Mouse (Mus musculus): ENCODE measurements around the gene Fam71e2. TPM values are rescaled to one million over a fixed set of nuclear protein-coding genes. Genes with fewer than 3 reads are reported as not detected.

Gene Fam71e2
- total and polyA plus RNA-seq, 3 experiments: not detected

DNA sequence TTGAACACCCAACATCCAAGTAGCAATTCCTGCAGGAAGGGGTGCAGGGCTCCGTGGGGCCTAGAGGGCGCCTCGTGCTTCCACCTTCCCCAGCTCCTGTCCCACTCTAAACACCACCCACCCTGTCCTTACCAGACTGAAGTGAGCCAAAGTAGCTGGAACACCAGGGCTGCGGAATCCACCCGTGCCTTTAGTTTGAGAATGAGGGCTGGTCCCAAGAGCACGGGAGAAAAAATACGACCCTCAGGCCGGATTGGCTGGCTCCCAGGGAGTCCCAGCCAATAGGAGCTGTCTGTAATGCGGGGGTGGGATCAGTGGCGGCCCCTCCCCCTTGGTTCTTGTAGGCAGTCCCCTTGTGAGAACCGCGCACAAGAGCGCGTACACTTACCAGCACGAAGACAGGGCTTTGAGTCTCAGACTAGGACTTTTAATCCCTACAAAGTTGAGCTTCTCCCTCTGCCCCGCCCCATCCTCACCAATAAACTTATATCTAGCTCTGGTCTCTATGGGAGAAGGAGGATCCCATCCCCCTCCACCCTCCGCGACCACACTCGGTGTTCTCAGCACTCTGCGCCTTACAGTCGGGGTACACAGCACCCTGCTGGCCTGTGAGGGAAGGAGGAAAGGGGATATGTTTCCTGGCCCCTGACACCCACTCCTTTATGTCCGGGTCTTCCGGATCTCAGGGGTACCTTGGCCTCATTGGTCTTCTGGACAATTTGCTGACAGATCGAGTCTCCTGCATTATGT, 18.1 kb downstream of the Fam71e2 start, which contains the start of gene Cox6b2:
TSS of gene Cox6b2 (minus strand) at position 274 of the 750 bp plus-strand sequence.
- no peak for TF ChIP-seq MAZ (IDR thresholded peaks at IDR 0.05; ENCODE audit: low read depth, low read length)
- TF ChIP-seq MAFK (IDR thresholded peaks at IDR 0.05; ENCODE audit: borderline replicate concordance, low read depth, low read length): no peak
- peak; percentile 78 for TF ChIP-seq MAX (IDR thresholded peaks at IDR 0.05; ENCODE audit: low read length)
- TF ChIP-seq JUND (IDR thresholded peaks at IDR 0.05; ENCODE audit: low read depth, low read length): no peak
- TF ChIP-seq POLR2AphosphoS5 (IDR thresholded peaks at IDR 0.05; ENCODE audit: borderline replicate concordance, low read depth, low read length): no peak
- TF ChIP-seq HCFC1 (IDR thresholded peaks at IDR 0.05; ENCODE audit: low read depth, low read length): peak; percentile 20; the same call in 1 of the 2 replicates
- TF ChIP-seq POLR2AphosphoS2 (IDR thresholded peaks at IDR 0.05; ENCODE audit: low read length): peak; percentile 84; the same call in 1 of the 2 replicates
- TF ChIP-seq TAL1 (IDR thresholded peaks at IDR 0.05; ENCODE audit: low read length): no peak
- TF ChIP-seq SIN3A (IDR thresholded peaks at IDR 0.05; ENCODE audit: low read length): peak; percentile 82
- TF ChIP-seq POLR2A (IDR thresholded peaks at IDR 0.05; ENCODE audit: control insufficient read depth in 1 of 2, insufficient read depth in 1 of 2, low read depth in 1 of 2, low read length in 2 of 2, poor library complexity in 1 of 2): peak; percentile 62 to 92; a peak in 3 of 4 replicates
- TF ChIP-seq ZMIZ1 (IDR thresholded peaks at IDR 0.05; ENCODE audit: low read depth, low read length): peak; percentile 90
- TF ChIP-seq TBP (IDR thresholded peaks at IDR 0.05; ENCODE audit: low read depth, low read length): peak; percentile 80
- TF ChIP-seq USF1 (IDR thresholded peaks at IDR 0.05; ENCODE audit: low read depth, low read length): no peak
- no peak; the same call in 1 of the 2 replicates for TF ChIP-seq KAT2A (conservative IDR thresholded peaks at IDR 0.05; ENCODE audit: low read depth, low read length)
- TF ChIP-seq MXI1 (IDR thresholded peaks at IDR 0.05; ENCODE audit: low read depth, low read length): peak; percentile 41; the same call in 1 of the 2 replicates
- no peak for TF ChIP-seq GABPA (IDR thresholded peaks at IDR 0.05; ENCODE audit: low read depth, low read length)
- no peak for TF ChIP-seq ZC3H11A (IDR thresholded peaks at IDR 0.05; ENCODE audit: low read depth, low read length)
- no peak for TF ChIP-seq ZNF384 (IDR thresholded peaks at IDR 0.05; ENCODE audit: low read depth, low read length)
- TF ChIP-seq USF2 (IDR thresholded peaks at IDR 0.05; ENCODE audit: borderline replicate concordance in 1 of 2, insufficient read depth in 1 of 2, low read depth in 1 of 2, low read length in 2 of 2): no peak
- TF ChIP-seq NELFE (IDR thresholded peaks at IDR 0.05; ENCODE audit: low read depth, low read length): peak; percentile 74
- Histone ChIP-seq H3K36me3 (ENCODE audit: control insufficient read depth in 1 of 2, insufficient read depth in 2 of 2, low read length in 2 of 2) (no peaks in the 10 kb centered on the region), H3K4me1 (ENCODE audit: control insufficient read depth in 1 of 2, insufficient read depth in 2 of 2, low read length in 2 of 2) (peaks cover 0 to 8% of the 10 kb centered on the region in 2 experiments; a peak in 3 of 4 replicates), H3K27ac (ENCODE audit: control insufficient read depth, low read depth, low read length) (peak within 1 kb of the TSS; percentile 33), H3K79me2 (ENCODE audit: control insufficient read depth, insufficient read depth, low read length, poor library complexity) (no peaks in the 10 kb centered on the region; the same call in 1 of the 2 replicates), H3K9ac (ENCODE audit: control insufficient read depth, low read depth, low read length, poor library complexity, severe bottlenecking) (peak within 1 kb of the TSS; percentile 65), H3K9me3 (replicated peaks; ENCODE audit: insufficient read depth, low read length) (no peaks in the 10 kb centered on the region), H3K4me3 (ENCODE audit: control insufficient read depth in 1 of 2, insufficient read depth in 1 of 2, low read depth in 2 of 2, low read length in 2 of 2) (peak within 1 kb of the TSS; percentile 60 to 94), H3K27me3 (ENCODE audit: control insufficient read depth in 1 of 2, insufficient read depth in 2 of 2, low read length in 2 of 2) (no peaks in the 10 kb centered on the region; a peak in 1 of 4 replicates)
- peak; percentile 98 for DNase-seq (ENCODE audit: low read depth, low spot score)
